Mouse (Mus musculus): ENCODE measurements around the gene Rtl8c. TPM values are rescaled to one million over a fixed set of nuclear protein-coding genes. Genes with fewer than 3 reads are reported as not detected.
"Not testable (repeated sequence)": the region's sequence is repeated elsewhere in the genome, so short reads cannot be mapped to it uniquely, and the experiment has no call there.

The Rtl8c gene
- 60.1 and 62.8 TPM in 2 replicates for polyA plus RNA-seq (2014; fragmentation: Nextera tagmentation; extraction: Ambion mirVana)

GRCm38 (mm10) chrX:53607242-53608121 is at the start of gene Rtl8c:
Gene Rtl8c (plus strand): TSS chrX:53608032.
- no peak within 1 kb of the TSS for H3K27ac ChIP-seq (ENCODE audit: low read depth, low read length)
- H3K4me1 ChIP-seq (ENCODE audit: control insufficient read depth, insufficient read depth, low read length), result no peaks in the 10 kb centered on the region
- H3K9me3 ChIP-seq (ENCODE audit: control insufficient read depth, low read length), result no peaks in the 10 kb centered on the region
- DNase-seq (ENCODE audit: low spot score), result peak; percentile 69
- peak within 1 kb of the TSS; percentile 36 for H3K4me3 ChIP-seq (ENCODE audit: low read depth, low read length)
- whole genome bisulfite sequencing, result 27% methylated on average over 20 of the region's 20 CpGs
- H3K27me3 ChIP-seq (ENCODE audit: control insufficient read depth, insufficient read depth, low read length), result no peaks in the 10 kb centered on the region
- no peaks in the 10 kb centered on the region for H3K36me3 ChIP-seq (ENCODE audit: control insufficient read depth, insufficient read depth, low read length)
- peak; percentile 89 for ATAC-seq (ENCODE audit: insufficient read depth, low FRiP score, low TSS enrichment)
- peak within 1 kb of the TSS; percentile 52 for H3K9ac ChIP-seq (ENCODE audit: low read length)
- H3K4me2 ChIP-seq (ENCODE audit: low read depth), result peak within 1 kb of the TSS; percentile 45

- no peak overlapping the region for H3K9ac ChIP-seq (ENCODE audit: low read length)
- DNase-seq (ENCODE audit: low spot score), result no peak
- 82% methylated on average over 1 of the region's 1 CpGs for WGBS
- no peak overlapping the region for H3K4me2 ChIP-seq (ENCODE audit: low read depth)
- no peaks in the 10 kb centered on the region for H3K36me3 ChIP-seq (ENCODE audit: control insufficient read depth, insufficient read depth, low read length)
- H3K9me3 ChIP-seq (ENCODE audit: control insufficient read depth, low read length), result no peaks in the 10 kb centered on the region
- no peak overlapping the region for H3K4me3 ChIP-seq (ENCODE audit: low read depth, low read length)
- ATAC-seq (ENCODE audit: insufficient read depth, low FRiP score, low TSS enrichment), result no peak
- H3K4me1 ChIP-seq (ENCODE audit: control insufficient read depth, insufficient read depth, low read length), result no peaks in the 10 kb centered on the region
- no peak overlapping the region for H3K27ac ChIP-seq (ENCODE audit: low read depth, low read length)
- no peaks in the 10 kb centered on the region for H3K27me3 ChIP-seq (ENCODE audit: control insufficient read depth, insufficient read depth, low read length)
Measured at GRCm38 (mm10) chrX:53579311-53579710, 28.5 kb upstream of the Rtl8c start.

GRCm38 (mm10) chrX:53581407-53581806 is 26.4 kb upstream of the Rtl8c start:
- not testable (repeated sequence) for H3K36me3 ChIP-seq (ENCODE audit: control insufficient read depth, insufficient read depth, low read length); H3K4me1 ChIP-seq (ENCODE audit: control insufficient read depth, insufficient read depth, low read length); H3K27ac ChIP-seq (ENCODE audit: low read depth, low read length); H3K9ac ChIP-seq (ENCODE audit: low read length); DNase-seq (ENCODE audit: low spot score); H3K9me3 ChIP-seq (ENCODE audit: control insufficient read depth, low read length); H3K4me2 ChIP-seq (ENCODE audit: low read depth); H3K4me3 ChIP-seq (ENCODE audit: low read depth, low read length); H3K27me3 ChIP-seq (ENCODE audit: control insufficient read depth, insufficient read depth, low read length); ATAC-seq (ENCODE audit: insufficient read depth, low FRiP score, low TSS enrichment)
- 89% methylated on average over 2 of the region's 4 CpGs for WGBS

GRCm38 (mm10) chrX:53583404-53583803 is 24.4 kb upstream of the Rtl8c start:
- H3K4me1 ChIP-seq (ENCODE audit: control insufficient read depth, insufficient read depth, low read length); ATAC-seq (ENCODE audit: insufficient read depth, low FRiP score, low TSS enrichment); DNase-seq (ENCODE audit: low spot score); H3K9ac ChIP-seq (ENCODE audit: low read length); H3K27ac ChIP-seq (ENCODE audit: low read depth, low read length); H3K4me2 ChIP-seq (ENCODE audit: low read depth); H3K9me3 ChIP-seq (ENCODE audit: control insufficient read depth, low read length); H3K36me3 ChIP-seq (ENCODE audit: control insufficient read depth, insufficient read depth, low read length); H3K27me3 ChIP-seq (ENCODE audit: control insufficient read depth, insufficient read depth, low read length); H3K4me3 ChIP-seq (ENCODE audit: low read depth, low read length): not testable (repeated sequence)
- 48% methylated on average over 3 of the region's 4 CpGs for WGBS

- not testable (repeated sequence) for H3K9ac ChIP-seq (ENCODE audit: low read length); H3K4me2 ChIP-seq (ENCODE audit: low read depth); DNase-seq (ENCODE audit: low spot score); ATAC-seq (ENCODE audit: insufficient read depth, low FRiP score, low TSS enrichment); H3K27ac ChIP-seq (ENCODE audit: low read depth, low read length); H3K36me3 ChIP-seq (ENCODE audit: control insufficient read depth, insufficient read depth, low read length); H3K9me3 ChIP-seq (ENCODE audit: control insufficient read depth, low read length); H3K4me3 ChIP-seq (ENCODE audit: low read depth, low read length); H3K4me1 ChIP-seq (ENCODE audit: control insufficient read depth, insufficient read depth, low read length); H3K27me3 ChIP-seq (ENCODE audit: control insufficient read depth, insufficient read depth, low read length)
- WGBS, result 5% methylated on average over 1 of the region's 2 CpGs
Measured at GRCm38 (mm10) chrX:53599993-53600392, 7.8 kb upstream of the Rtl8c start.

- H3K9me3 ChIP-seq (ENCODE audit: control insufficient read depth, low read length); ATAC-seq (ENCODE audit: insufficient read depth, low FRiP score, low TSS enrichment); H3K36me3 ChIP-seq (ENCODE audit: control insufficient read depth, insufficient read depth, low read length); H3K4me1 ChIP-seq (ENCODE audit: control insufficient read depth, insufficient read depth, low read length); H3K9ac ChIP-seq (ENCODE audit: low read length); H3K4me2 ChIP-seq (ENCODE audit: low read depth); H3K4me3 ChIP-seq (ENCODE audit: low read depth, low read length); DNase-seq (ENCODE audit: low spot score); H3K27me3 ChIP-seq (ENCODE audit: control insufficient read depth, insufficient read depth, low read length); H3K27ac ChIP-seq (ENCODE audit: low read depth, low read length): not testable (repeated sequence)
- WGBS, result 14% methylated on average over 1 of the region's 1 CpGs
Measured at GRCm38 (mm10) chrX:53606176-53606575, 1.7 kb upstream of the Rtl8c start.

GRCm38 (mm10) chrX:53608122-53608813 is 436 bp downstream of the Rtl8c start:
- Histone ChIP-seq H3K9me3 (ENCODE audit: control insufficient read depth, low read length) (no peaks in the 10 kb centered on the region), H3K36me3 (ENCODE audit: control insufficient read depth, insufficient read depth, low read length) (no peaks in the 10 kb centered on the region), H3K4me2 (ENCODE audit: low read depth) (peak overlapping the region; percentile 45), H3K4me1 (ENCODE audit: control insufficient read depth, insufficient read depth, low read length) (no peaks in the 10 kb centered on the region), H3K27me3 (ENCODE audit: control insufficient read depth, insufficient read depth, low read length) (no peaks in the 10 kb centered on the region), H3K27ac (ENCODE audit: low read depth, low read length) (no peak overlapping the region), H3K9ac (ENCODE audit: low read length) (peak overlapping the region; percentile 52), H3K4me3 (ENCODE audit: low read depth, low read length) (peak overlapping the region; percentile 36)
- ATAC-seq (ENCODE audit: insufficient read depth, low FRiP score, low TSS enrichment), result peak; percentile 70
- WGBS, result 25% methylated on average over 16 of the region's 18 CpGs
- DNase-seq (ENCODE audit: low spot score), result peak; percentile 12

- not testable (repeated sequence) for H3K36me3 ChIP-seq (ENCODE audit: control insufficient read depth, insufficient read depth, low read length); H3K27ac ChIP-seq (ENCODE audit: low read depth, low read length); H3K27me3 ChIP-seq (ENCODE audit: control insufficient read depth, insufficient read depth, low read length); H3K4me1 ChIP-seq (ENCODE audit: control insufficient read depth, insufficient read depth, low read length); H3K9me3 ChIP-seq (ENCODE audit: control insufficient read depth, low read length); ATAC-seq (ENCODE audit: insufficient read depth, low FRiP score, low TSS enrichment); DNase-seq (ENCODE audit: low spot score)
- WGBS, result 70% methylated on average over 2 of the region's 4 CpGs
- Histone ChIP-seq H3K4me3 (ENCODE audit: low read depth, low read length) (peak within 1 kb of the TSS; percentile 36), H3K4me2 (ENCODE audit: low read depth) (peak within 1 kb of the TSS; percentile 45), H3K9ac (ENCODE audit: low read length) (peak within 1 kb of the TSS; percentile 52)
Measured at GRCm38 (mm10) chrX:53608879-53609278, 1.0 kb downstream of the Rtl8c start, which contains the start of gene Gm14597. Gene Gm14597 (minus strand): TSS chrX:53608979.
